Mouse (Mus musculus): ENCODE measurements at regions not wholly inside any gene's neighbourhood (a gene's known extent, or its start where the extent isn't known, plus 50 kb on each side); places are given as distances from the start of the nearest gene placed in this dataset.

GRCm38 (mm10) chr5:45957766-45958165 is 100.4 kb upstream of the Lcorl start:
- TF ChIP-seq REST (IDR thresholded peaks at IDR 0.05; ENCODE audit: insufficient read depth, insufficient read length), result no peak
- TF ChIP-seq USF1 (IDR thresholded peaks at IDR 0.05; ENCODE audit: low read depth), result no peak
- TF ChIP-seq POLR2A (IDR thresholded peaks at IDR 0.05; ENCODE audit: insufficient read length, low read depth), result no peak
- no peak for TF ChIP-seq E2F4 (IDR thresholded peaks at IDR 0.05; ENCODE audit: insufficient read depth)
- no peak for TF ChIP-seq MYOD1 (IDR thresholded peaks at IDR 0.05; ENCODE audit: control insufficient read depth in 1 of 3, insufficient read length in 2 of 3, low read depth in 2 of 3)

All from myocyte (in vitro differentiated cells).